Mouse (Mus musculus) ovary, postnatal 10 days (tissue): ENCODE measurements around the gene Cald1.

Source experiments
- DNase-seq: peaks from one replicate; pipeline ENCODE4 v3.0.0; 2022; ENCODE audit warnings: low spot score

Cald1 gene

DNA sequence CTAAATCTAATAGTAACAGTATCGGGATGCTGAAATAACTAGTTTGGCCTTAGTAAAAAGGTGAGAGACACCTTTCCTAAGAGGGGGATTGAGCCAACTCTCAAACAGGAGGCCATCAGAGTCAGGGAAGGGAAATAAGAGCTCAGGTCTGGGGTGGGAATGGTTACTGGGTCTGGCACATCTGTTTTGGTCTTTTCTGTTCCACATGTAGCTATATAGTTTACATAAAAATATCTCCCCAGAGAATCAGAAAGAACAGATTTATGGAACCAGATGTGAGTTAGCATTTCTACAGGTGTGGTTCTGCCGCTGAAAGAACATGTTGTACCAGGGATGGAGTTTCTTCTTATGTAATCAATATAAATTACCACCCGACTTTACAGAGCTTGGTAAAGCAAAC lies 17.1 kb downstream of the Cald1 start:
- no peak for DNase-seq

GRCm38 (mm10) chr6:34619494-34619893 lies 21.2 kb downstream of the Cald1 start:
- DNase-seq, result no peak

- DNase-seq, result no peak
Observed at GRCm38 (mm10) chr6:34620242-34620641, 21.9 kb downstream of the Cald1 start.

DNA sequence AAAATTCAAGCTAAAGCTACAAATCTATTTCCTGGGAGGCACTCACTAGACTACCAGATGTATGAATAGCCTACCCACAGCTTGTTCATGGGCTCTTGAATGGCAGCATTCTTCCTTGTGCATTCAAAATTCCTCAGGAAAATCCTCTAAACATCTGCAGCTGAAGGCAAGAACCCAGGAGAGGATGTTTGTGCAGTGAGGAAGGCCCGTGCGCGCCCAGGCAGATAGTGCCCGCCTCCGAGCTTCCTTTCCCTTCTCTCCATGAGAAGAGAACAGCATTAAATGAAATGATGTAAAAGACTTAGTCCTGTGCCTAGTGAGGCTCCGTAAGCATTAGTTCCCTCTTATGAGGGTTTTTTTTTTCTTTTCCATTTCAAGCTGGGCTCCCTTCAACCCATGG lies 24.6 kb downstream of the Cald1 start:
- no peak for DNase-seq

GRCm38 (mm10) chr6:34623290-34623689 lies 25.0 kb downstream of the Cald1 start:
- DNase-seq, result no peak

DNA sequence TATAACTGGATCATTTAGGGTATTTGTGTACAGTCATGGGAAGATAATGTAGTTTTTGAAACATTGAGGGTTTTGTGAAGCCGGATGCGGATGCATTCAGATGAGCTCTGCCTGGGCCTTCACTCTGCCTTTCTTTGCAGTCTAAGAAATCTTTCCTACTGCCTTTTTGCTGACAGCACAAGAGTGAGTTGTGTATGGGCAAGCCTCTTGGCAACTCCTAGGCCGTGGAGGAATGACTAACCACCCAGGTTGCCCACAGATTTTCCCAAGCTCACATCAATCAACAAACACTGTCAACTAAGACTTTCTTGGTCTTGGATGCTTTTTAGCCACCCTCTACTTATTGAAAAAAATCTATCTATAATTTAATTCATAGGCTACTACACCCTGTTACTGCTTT lies 26.2 kb downstream of the Cald1 start:
- no peak for DNase-seq

DNA sequence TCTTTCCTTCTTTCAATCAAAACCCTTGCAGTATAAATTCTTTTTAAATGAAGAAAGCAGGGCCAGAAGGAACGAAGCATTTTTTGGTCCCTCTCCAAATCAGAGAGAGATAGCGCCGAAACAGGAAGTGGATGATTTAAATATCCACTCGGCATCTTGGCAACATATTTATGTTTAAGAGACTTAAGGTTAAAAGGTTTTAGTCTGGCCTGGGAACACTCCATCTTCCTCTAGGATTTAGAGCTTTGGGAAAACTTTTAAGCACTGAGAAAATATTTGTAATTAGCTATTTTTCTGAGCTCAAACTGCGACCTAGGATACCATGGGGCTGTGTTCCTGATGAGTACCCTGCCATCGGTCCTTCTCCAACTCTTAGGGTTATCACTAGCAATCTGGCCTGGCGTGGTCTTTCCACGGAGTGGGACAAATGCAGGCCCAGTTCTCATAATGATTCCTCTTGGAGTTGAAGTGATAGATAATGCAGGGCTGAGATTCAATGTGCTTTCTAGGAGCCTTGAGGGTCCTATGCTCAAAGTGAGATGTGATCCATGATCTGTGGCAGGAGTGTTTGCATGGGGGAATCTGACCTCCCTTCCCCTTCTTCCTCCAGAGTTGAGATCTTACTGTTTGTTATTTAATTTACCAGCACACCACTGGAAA lies 28.4 kb downstream of the Cald1 start:
- no peak for DNase-seq

DNA sequence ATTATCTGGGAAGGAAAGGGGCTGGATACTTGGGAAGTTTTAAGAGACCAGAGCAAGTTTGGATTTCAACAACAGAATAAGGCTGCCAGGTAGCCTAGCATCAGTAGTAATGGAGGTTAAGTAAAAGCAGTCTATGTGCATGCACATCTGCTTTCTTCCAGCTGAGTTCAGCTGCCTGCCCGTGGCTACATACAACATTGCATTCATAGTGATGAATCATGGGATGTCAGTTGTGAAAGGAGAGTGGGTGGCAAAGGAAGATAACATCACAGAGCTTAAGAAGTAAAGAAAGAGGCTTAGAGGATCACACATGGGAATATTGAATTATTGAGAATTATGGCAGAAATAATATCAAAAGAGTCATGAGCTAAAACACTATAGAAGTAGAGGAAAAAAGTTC lies 29.8 kb downstream of the Cald1 start:
- DNase-seq, result no peak

GRCm38 (mm10) chr6:34633776-34634175 lies 35.5 kb downstream of the Cald1 start:
- no peak for DNase-seq

DNA sequence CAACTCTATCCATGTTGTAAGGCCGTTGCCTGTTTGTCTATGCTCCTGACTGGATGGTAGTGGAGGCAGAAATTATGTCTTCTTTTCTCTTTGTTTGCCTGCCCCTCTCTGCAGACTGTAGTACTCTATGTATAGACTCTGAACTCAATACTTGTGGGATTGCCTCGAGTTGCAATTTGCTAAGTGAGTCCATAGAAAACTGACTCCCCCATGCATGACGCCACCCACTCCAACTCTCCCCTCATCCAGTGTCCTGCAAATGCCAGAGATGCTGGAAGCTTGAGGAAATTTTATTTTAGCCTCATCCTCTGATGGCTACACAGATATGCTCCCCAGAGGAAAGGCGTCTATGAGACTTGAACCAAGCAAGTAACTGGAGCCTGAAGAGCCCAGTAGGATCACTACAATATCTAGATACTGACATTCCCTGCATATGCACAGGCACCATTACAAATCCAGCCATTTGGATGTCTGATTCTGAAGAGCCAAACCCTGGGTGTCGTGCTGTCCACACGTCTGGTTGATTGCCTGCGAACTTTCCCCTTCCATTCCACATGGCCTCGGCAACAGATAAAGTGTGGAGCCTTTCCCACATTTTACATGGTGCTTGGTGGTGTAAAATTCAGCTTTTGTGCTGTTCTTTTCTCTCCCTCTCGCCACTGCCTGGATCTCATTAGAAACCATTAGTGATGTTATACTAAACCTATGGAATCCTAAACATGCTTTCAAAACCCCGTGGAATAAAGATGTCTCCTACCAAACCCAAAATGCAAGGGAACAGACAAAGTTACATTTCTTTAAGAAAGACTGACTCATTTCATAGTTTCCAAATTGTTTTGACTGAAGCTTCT lies 39.5 kb downstream of the Cald1 start:
- DNase-seq, result no peak

- no peak for DNase-seq
Observed at GRCm38 (mm10) chr6:34638667-34639066, 40.4 kb downstream of the Cald1 start.

DNA sequence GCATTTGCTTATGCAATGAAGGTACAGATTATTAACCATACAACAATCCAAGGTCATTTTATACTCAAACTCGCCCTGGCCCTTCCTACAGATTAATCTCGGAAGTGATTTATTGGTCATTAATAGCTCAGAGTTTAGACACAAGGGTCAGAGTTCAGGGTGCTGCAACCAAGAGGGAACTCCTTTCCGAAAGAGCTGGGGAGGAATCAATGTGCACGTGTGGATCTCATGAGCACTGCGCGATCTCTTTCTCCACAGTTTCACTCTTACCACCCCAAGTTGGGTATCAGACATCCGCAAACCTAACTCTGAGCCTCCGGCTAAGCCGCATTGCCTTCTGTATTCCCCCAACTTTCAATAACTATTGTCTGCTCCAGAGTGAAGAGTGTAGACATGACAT lies 41.9 kb downstream of the Cald1 start:
- DNase-seq, result no peak

DNA sequence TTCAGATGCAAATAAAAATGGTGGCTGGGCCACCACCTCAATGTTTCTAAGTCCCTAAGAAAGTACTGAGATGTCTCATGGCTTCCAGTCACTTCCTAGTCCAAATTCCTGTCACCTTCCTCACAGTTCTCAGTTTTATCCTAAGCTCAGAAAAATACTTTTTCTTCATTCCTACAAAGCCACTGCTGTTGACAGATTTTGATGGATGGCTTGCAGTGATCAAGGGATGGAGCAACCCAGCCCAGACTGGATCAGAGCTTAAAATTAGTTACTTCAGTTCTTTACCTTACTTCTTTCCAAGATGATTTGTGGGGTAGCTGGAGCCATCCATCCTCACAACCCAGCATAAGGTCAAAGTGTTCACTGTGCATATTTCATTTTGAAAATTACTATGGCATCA lies 42.8 kb downstream of the Cald1 start:
- DNase-seq, result no peak

DNA sequence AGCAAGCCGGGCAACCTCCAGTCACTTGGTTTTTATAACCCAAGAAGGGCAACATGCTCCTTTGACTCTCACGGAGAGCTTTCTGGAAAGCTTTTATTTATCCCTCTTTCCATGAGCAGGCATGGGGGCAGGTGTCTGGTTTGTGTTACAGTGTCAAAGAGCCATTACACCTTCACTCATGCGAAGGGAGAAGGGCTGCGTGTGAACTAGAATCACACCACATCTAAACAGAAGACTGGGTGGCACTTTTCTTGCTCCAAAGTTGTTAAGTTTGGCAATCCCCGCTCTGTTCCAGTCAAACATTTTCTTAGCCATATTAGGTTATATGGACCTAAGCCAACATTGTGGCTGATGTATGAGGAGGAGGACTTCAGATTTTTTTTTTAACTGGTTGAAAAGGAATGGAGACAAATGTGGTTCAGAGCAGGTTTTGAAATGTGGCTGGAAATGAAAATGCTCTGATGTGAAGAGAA lies 43.8 kb downstream of the Cald1 start:
- no peak for DNase-seq

DNA sequence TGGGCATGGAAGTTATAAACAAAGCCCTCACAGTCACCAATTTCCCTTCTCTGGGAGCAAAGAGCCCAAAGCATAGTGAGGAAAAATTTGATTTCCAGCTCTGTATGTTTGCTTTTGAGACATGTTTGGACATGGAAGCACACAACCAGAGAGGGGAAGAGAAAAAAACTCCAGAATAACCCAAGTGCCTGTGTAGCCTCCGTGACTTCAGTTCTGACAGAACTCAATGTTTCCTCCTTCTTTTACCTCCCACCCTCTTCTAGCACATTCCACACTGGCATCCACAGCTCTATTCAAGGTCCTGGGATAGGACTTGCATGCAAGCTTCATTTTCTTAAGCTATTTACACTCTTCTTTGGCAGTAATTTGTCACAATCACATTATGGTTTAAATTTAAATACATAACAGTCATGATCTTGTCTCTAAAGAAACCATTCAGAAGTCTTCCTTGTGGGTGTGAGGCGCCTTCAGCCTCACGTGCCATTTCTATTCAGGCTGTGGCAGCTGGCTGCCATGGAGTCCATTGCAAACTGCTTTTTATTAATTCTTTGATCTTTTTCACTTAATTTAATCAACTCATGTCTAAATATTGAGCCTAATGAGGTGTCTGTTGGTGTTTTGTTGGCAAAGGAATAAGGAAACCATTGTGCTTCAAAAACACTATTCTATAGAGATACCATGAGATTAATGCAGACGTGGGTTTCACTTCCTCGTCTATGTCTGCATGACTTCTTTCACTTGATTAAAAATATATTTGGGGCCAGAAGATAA lies 49.9 kb downstream of the Cald1 start:
- no peak for DNase-seq

GRCm38 (mm10) chr6:34651298-34651697 lies 53.0 kb downstream of the Cald1 start:
- no peak for DNase-seq

- no peak for DNase-seq
Observed at GRCm38 (mm10) chr6:34655719-34656118, 57.4 kb downstream of the Cald1 start.

DNA sequence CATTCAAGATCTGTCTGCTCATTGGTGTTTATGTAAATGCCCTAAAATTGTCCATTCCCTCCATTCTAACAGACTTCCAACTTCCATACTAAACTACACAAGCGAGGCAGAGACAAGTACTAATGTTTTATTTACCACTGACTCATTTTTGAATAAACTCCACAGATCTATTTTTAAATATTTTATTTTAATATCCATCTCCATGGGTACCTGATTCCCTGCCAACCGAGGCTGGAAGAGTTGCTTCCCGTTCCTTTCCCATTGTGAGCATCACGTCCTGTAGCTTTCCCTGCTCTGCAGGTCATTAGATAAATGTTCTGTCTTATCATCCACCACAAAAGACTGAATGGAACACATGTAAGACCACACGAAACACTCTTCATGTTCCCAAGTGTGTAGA lies 60.5 kb downstream of the Cald1 start:
- DNase-seq, result no peak

GRCm38 (mm10) chr6:34660724-34661123 lies 62.4 kb downstream of the Cald1 start:
- DNase-seq, result no peak

DNA sequence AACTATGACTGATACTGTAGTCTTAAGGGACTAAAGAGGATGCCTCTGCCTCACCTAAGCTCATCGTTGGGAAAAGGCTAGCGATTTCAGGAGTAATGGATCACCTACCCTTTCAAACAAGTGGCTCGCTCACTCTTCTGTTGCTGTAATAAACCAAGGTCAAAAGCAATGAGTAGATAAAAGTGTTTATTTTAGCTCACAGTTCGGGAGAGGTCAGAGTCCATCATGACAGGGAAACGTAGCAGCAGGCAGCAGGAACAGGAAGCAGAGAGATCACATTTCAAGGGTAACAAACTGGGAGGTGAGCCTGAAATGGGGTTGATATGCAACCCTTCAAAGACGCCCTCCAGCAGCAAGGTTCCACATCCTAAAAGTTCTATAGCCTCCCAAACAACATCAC lies 64.3 kb downstream of the Cald1 start:
- DNase-seq, result no peak

DNA sequence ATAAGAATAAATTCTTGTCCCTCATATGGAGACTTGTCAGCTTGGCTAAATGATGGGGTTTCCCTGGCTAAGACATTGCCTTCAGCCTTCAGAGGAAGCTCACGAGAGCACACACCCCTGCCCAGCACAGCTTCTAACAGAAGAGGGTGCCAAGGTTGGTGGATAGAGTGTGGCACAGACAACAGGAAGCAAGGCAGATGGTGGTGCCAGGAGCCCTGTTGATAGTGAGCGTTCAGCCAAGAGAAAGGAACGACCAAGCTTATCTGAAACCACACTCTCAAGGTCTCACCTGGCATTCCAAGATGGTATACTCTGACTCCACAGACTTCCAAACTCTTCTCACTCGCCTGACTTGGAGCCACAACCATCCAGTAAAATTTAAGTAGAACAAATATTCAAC lies 66.0 kb downstream of the Cald1 start:
- no peak for DNase-seq

DNA sequence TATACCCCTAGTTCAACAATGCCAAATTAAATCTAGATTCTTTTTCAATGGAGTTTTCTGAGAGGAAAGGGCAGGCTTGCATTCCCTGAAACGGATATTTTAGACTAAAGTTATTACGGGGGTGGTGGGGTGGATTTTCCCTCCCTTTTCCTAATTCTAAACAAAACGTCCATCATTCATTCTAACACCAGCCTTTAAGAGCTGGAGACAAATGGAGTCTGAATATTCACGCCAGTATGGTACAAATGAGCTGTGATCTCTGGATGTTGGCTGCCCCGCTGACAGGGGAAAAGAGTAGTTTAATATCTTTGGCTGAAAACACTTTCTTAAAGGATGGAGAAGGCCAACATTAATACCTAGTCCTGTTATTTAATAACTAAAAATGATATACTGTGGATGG lies 66.4 kb downstream of the Cald1 start:
- DNase-seq, result no peak

GRCm38 (mm10) chr6:34668739-34669254 lies 70.5 kb downstream of the Cald1 start:
- no peak for DNase-seq
